Mouse (Mus musculus) gastrocnemius, postnatal 10 days (tissue): ENCODE measurements at regions not wholly inside any gene's neighbourhood (a gene's known extent, or its start where the extent isn't known, plus 50 kb on each side); places are given as distances from the start of the nearest gene placed in this dataset.
A peak's percentile ranks its signal among the peaks of the same experiment; 100 is the strongest.

Experiments
- DNase-seq: peaks from one replicate; pipeline ENCODE4 v3.0.0; 2021; ENCODE audit warnings: mixed read lengths

DNA sequence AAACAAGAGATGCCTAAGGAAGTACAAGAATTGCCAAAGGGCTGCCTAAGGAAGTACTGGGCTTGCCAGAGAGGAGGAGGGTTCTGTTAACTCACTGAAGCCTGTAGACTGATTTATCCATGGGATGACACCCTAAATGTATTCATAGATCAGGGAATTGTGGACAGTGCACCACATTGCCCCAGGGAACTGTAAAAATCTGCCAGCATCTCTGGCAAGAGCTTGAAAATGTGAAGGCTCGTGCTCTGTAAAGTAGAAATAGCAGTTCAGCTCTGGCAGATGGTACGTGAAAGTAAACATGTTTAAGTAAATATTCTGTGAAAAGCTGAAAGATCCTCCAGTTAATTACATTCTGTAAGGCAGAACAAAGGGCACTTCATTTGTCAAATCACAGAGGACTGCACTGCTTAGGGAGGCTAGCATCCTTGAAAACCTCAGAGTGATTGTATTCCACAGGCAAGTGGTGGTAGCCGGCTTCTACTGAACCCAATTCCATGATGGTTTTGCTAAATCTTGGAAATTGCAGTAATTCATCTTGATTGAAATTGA, 445.9 kb upstream of the Grin3a start:
- no peak for DNase-seq

DNA sequence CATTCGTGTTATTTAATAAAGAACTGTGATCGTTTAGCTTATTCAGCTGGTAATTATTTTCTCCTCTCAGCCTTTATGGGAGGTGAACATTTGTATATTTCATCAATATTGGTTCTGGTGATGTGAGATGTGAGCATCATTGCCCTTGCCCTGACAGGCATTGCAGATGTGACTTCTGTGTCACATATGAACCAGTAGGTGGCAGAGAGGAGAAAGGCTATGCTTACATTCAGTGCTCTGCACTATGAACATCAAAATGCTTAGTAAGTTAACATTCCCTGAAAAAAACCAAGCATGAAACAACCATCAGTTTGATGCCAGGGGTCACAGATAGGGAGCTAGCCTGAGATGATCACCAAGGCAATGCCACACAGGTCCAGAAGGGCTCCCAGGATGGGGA, 441.1 kb upstream of the Grin3a start:
- DNase-seq = no peak

DNA sequence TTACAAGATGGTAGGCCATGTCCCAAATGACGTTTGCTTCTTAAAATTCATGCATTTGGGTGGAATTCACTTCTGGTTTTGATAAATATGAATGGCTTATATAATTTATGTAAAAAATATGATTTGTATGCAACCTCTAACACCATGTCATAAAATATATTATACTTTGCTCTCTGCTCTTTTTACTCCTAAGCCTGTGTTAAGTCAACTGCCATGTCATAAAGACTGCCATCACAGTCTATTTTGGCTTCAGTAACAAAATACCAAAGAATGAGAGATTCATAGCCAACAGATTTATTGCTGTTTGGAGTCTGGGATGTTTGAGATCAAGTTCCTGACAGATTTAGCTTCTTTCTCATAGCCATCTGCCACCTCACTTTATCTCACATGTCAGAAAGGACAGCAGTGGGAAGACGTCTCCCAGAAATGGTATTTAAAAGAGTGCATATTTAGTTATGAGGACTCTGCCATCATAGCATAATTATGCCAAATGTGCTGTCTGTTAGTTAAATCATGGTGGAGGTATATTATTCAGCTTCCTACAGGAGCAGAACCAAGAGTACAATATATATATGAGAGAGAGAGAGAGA, 413.6 kb upstream of the Grin3a start:
- DNase-seq = no peak

DNA sequence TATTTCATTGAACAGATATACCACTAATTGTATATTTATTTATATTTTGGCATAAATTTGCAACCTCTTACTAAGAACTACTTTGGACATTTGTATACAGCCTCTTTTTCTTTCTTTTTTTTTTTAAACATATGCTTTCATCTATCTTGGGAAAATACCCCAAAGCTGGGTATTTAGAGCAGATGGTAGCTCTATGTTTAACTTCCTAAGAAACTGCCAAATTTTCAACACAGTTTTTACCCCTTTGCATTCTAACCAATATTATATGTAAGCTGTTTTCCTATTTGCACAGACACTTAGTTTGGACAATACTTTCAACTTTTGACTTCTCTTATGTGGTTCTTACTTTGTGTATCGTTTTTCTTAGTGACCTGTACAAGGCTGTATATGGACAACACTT, 396.5 kb upstream of the Grin3a start:
- no peak for DNase-seq

DNA sequence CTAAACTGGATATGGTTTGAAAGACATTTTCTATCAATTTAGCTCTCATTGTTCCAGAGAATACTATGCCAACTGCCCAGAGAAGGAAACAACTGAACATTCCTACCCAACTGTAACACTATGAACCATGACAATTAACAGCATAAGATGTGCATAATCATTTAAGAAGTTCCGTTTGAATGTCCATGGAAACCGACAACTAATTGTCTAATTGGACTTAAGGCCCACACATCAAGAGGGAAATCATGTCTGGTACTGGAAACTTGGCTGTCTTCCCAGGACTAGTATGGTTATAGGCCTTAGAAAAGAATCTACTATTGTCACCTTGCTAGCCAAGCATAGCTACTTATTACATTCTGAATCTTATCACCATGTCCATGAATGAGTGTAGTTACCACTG, 395.4 kb upstream of the Grin3a start:
- DNase-seq = no peak

DNA sequence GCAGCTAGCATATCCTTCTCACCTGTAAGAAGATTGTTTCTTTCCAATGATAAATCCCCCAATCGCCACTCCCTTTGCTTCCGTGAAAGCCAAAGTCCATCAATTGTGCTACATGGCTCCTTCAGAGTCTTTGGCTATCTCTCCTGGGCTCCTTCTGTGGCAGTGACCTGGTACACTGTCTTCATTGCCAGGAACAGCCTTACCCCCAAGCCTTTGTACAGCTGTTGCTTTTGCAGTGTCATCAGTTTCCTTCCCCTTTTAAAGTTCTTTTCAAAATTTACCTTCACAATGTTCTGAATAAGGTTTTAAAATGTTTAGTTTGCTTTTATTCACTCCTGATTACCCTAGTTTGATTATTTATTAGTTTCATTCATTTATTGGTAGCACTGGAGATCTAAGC, 393.8 kb upstream of the Grin3a start:
- DNase-seq = no peak

DNA sequence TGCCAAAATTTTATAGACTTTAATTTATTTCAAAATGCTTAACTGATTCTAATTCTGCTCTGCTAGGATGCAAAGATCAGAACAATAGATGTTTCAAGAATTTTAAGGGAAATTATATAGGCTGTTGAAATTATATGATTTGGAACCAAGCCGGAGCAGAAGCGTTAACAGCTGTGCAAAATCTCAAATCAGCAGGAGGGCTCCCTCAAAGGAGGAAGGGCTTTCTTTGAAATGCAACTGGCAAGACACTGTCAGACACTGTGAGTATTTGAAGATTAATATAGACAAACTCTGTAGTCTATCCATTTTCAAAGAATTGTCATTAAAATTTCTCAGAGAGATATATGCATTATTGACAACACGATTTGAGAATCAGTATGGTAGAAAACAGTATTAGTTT, 389.9 kb upstream of the Grin3a start:
- DNase-seq = no peak

DNA sequence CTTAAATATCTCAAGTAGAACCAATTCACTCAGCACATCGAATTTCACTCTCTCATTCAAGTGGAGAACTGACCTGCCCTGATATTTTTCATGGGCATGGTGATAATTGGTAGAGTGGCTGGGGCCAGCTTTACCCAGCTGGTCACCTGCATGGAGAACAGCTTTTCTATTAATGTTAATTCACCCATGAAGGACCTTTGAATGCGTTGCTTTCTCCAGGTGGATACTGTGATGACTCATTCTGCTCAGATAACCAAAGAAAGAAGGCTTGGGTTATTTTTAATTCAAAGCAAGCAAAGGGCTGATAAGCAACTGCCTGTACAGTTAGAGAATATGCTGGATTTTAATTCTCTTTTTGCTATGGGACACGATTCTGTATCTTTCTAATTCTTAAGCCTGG, 357.8 kb upstream of the Grin3a start:
- no peak for DNase-seq

DNA sequence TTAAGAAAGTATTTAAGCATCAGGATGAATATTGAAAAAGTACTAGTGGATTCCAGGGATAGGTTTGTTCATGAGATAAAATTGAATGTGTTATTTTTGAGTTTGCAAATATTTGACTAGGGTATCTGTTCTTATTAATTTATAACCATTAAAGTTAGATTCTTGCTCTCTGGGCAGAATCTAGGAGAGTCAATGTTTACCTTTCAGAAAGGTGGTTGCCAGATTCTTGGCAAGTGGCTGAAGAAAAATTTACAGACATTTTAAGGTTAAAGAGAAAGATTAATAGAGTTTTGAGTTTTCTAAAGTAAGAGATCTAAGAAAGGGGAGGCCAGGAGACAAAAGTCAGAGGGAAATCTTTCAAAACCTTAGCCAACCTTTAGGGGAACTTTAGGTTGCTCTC, 331.7 kb upstream of the Grin3a start:
- no peak for DNase-seq

DNA sequence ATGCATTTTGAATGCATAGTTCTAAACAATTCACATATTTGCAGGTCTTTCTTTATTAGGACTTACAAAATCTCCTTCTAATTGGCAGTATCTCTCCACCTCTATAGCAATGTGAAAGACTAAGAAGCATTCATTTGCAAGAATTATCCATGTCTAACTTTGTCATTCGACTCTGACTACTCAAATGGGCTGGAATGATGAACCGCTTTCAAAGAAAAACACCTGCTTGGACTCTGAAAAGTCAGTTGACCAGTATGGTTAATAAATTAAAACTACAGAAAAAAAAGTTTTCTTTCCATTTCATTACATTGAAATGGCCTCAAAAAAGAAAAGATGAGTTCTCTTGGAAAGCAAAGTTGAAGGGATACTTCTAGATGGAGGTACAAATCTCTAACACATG, 331.1 kb upstream of the Grin3a start:
- no peak for DNase-seq

DNA sequence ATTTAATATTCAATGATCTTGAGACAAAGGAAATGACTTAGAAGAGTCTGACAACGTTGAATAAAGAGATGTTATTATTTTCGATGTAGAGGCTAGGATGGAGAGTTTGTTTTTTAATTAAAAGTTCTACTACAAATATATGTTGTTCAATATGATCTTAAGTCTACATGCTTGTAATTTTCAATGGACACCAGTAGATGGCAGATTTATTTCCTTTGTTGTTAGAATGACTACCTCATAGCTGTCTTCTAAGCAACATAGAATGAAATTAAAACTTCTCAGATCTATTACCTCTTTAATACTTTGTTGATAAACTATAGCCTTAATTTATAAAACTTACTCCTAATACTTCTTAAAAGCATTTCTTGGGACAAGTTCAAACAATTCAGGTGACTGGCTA, 315.3 kb upstream of the Grin3a start:
- DNase-seq = no peak

DNA sequence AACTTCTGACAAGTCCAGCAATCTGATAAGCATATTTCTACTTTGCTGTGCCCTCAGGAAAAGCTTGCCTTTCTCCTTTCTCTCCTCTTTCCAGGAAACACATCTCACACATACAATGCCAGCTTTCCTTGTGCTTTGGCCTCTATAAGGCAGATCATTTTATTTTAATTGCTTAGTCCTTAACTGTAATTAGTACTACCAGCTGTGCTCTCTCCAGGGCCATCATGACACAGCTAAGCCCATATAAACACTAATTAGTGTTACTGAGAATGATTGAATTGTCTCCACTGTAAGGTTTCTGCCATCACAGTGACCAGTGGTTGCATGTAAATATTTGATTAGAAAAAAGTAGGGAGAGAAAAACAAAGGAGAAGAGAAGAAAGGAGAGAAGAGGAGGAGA, 300.4 kb upstream of the Grin3a start:
- DNase-seq = no peak

DNA sequence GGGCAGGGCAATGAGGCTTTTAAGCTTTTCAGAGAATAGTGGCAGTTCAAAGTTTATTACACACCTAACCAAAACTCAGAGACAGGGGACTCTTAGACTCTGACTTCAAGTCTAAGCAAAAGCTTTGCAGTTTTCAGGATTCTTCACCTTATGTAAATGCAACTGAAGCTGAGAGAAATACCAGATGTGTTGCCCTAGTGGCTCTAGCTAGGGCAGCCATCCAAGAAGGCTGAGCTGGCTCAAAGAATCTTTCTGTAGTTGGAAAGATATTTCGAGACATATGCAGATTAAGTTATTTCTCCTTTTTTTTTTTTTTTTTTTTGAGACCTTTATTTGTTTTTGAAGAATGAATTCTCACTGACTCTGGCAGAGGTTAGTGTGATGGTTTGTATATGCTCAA, 284.7 kb upstream of the Grin3a start:
- DNase-seq = peak; percentile 7

DNA sequence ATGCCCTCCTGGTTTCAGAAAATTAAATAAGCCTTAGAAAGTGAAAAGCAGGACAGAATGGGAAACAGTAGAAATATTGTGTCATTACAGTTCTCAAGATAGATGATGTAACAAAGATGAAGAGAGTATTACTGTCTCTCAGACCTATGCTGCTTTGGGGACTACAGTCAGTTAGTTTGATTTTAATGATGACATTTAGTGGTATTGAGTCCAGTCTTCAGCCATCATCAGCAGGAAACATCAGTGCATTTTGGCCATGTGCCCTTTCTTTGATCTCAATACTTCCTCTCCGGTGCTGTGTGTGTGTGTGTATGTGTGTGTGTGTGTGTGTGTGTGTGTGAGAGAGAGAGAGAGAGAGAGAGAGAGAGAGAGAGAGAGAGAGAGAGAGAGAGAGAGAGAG, 261.0 kb upstream of the Grin3a start:
- DNase-seq = no peak

DNA sequence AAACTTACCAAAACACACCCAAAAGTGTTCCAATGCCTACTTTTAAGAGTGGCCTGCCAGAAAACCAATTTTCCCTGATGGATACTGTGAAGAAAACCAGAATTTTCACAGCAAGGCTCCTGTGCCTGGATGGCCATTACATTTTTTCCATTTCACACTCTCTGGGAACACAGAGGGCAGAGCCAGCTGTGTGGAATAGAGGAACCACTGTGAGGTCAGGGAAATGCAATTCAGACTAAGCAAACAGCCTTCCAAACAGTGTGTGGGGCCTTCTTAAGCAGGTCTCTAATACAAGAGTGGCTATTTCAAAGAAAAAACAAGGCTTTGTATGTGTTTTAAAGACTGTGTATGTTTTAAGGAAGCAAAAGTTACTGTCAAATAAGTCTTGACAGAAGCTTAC, 242.3 kb upstream of the Grin3a start:
- no peak for DNase-seq

DNA sequence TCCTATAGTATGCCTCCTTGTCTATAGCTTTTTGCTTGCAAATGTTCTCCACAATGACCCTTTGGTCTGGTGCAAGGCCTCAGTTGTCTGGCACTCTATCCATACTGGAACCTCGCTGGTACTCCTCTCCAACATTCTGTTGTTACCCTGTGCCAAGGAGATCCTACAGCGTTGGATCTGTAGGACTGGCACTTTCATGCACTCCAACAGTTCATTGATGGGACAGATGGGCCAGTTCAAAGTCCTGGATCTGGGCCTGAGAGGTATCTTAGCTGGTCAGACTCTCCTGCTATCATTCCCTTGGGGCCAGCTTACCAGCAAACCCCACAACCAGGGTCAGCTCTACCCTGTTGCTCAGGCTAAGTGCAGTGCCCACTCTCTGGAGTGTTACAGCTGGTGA, 241.1 kb upstream of the Grin3a start:
- no peak for DNase-seq

DNA sequence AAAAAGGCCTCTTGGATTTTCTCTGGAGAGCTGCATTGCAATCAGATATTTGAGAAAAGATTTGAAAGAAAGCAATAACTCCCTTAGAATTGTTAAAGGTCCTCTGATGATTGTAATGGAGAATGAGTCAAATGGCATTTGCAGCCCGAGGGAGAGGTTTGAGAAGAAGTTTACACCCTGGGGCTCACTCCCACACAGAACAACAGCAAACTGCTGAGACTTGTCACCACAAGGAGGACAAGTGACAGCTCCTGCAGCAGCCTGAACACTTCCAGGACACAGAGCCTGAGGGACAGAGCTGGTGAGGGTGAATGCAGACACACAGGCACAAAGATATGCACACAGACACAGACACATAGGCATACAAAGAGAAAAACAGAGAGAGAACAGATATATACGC, 210.0 kb upstream of the Grin3a start:
- no peak for DNase-seq

DNA sequence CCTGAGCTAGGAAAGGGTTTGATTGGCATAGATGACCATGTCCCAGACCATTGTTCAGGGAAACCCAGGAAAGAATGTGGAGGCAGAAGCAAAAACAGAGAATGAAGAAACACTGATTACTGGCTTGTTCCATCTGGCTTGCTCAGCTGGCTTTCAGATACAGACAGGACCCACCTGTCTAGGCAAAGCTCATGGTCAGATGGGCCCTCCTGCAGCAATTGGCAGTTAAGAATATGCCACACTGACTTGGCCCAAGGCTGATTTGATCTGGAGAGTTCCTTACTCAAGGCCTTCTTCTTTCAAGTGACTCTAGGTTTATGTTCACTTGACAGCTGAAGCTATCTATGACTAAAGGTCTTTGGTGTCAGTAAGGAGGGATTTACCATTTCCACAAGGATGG, 195.9 kb upstream of the Grin3a start:
- DNase-seq = no peak

DNA sequence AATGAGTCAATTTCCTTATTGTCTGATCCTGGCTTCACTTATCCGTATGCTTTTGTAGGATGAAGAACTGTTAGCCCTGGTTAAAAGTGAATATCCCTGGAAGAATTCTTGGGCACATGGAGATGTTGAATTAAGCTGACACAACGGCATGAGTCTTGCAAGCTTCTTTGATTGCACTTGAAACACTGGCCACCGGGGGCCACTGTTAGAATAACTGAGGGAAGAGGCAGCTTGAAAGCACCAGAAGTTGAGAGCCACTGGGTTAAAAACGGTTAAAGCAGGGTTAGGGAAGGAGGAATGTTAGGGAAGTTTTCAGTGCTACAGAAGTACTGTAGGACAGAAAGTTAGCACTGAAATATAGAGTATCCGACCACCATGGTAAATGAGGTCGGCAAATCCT, 190.5 kb upstream of the Grin3a start:
- no peak for DNase-seq

DNA sequence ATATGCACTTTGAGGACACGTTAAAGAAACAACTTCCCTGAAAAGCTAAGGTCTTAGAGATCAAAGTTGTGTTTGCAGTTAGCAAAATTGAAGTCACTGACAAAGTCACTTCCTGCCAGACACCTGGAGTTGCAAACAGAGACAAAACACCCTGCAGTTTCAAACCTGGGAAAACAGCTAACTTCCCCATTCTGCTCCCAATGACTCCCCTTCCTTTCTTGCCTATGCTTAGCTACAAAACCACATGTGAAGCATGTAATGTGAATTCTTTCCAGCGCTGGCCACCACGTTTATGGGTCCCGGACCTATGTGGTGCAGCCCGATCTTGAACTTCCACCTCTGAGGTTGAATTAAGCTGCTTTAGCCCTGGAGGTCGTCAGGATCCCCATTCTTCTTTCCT, 179.8 kb upstream of the Grin3a start:
- DNase-seq = no peak
